Mouse (Mus musculus): ENCODE measurements around the gene Dnah17.

DNA sequence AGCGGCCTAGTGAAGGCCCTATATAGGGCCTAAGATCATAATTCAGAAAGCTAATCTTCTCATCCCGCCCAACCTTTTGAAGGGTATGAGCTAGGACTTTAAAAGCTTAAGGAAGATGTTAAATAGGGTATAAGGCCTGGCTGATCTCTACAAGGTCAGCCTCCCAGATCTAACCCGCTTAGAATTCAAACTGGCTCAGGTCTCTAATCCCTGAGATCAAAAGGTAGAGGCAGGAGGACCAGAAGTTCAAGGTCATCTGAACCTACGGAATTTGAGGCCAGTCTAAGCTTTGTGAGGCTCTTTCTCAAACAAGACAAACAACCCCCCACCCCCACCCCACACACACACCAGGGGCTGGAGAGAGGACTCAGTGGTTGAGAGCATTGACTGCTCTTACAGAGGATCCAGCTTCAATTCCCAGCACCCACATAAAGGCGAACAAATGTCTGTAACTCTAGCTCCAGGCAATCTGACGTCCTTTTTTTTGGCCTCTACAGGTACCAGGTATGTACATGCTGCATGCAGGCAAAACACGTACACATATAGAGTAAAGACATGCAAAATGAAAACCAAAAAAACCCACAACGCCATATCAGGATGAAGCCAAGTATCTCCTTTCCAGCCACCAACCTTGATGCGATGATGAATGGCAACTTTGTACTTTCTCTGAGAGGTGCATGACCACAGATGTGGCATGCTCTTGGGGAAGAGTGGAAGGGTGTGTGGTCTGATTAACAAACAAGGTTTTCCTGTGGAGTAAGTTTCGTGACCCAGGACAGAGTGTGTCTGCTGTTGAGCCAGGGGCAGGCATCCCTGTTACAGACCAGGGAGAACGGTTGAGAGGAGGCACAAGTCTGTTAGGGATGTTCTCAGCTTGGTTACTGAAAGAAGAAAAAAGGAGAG is 157.5 kb downstream of the Dnah17 start:
- TF ChIP-seq EP300 (optimal IDR thresholded peaks at IDR 0.05) (no peak), CTCF (IDR thresholded peaks at IDR 0.05; ENCODE audit: low read depth) (no peak)

Data from stomach, postnatal 0 days (tissue).